ENCODE assay signal across 10 mouse cellular contexts in the genomic region with DNA sequence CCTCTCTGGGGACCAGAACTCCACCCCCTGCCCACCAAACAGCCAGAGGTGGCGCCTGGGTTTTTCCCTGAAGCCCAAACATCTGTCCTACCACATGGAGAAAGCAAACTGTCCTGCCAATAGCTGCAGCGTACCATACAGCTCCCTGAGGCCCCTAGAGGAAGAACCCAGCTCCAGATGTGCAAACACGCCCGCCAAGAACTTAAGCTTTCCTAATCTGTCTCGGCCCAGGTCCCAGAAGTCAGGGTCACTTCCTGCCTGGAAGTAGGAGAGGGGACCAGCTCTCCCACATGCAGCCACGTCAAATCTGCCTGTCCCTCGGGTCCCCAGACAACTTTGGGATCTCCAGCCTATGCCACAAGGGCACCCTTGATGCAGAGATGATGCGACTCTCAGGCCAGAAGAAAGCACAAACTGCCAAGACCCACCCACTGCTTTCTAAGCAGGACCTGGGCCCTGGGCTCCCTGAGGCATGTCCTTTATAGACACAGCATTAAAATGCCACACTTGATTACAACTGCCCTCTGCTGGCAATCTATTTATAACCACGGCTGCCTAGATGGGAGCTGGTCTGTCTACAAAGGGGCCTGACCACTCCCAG. TPM values are rescaled to one million over a fixed set of nuclear protein-coding genes. Genes with fewer than 3 reads are reported as not detected.
DNase-seq lines count a peak whose midpoint lies in the region; ATAC-seq and TF ChIP-seq lines count a peak whose summit lies in the region.
"Had no signal": no experiment of that assay in that cellular context is flagged by ENCODE, and none has a peak within 500 bp of the region (broad histone marks: within the 10 kb centered on the region; RNA-seq: fewer than 3 reads in every experiment).

No protein-coding gene starts in this region.

- peaks cover 4% of the 10 kb centered on the region; the same call in 1 of the 2 replicates for H3K36me3 ChIP-seq in forebrain, postnatal 0 days (ENCODE audit: insufficient read depth)
- peaks cover 9% of the 10 kb centered on the region for H3K36me3 ChIP-seq in forebrain, embryonic 10.5 days (replicated peaks)
- H3K36me3 ChIP-seq in embryonic facial prominence, embryonic 13.5 days: no peaks in the 10 kb centered on the region
- H3K36me3 ChIP-seq in limb, embryonic 13.5 days: no peaks in the 10 kb centered on the region

- H3K4me1 ChIP-seq in forebrain, postnatal 0 days (ENCODE audit: insufficient read depth): no peaks in the 10 kb centered on the region
- peaks cover 52% of the 10 kb centered on the region for H3K4me1 ChIP-seq in forebrain, embryonic 10.5 days
- peaks cover 53% of the 10 kb centered on the region for H3K4me1 ChIP-seq in embryonic facial prominence, embryonic 13.5 days
- H3K4me1 ChIP-seq in limb, embryonic 13.5 days: peaks cover 39% of the 10 kb centered on the region

- no peaks in the 10 kb centered on the region for H3K9me3 ChIP-seq in forebrain, postnatal 0 days (ENCODE audit: low read length)
- no peaks in the 10 kb centered on the region for H3K9me3 ChIP-seq in forebrain, embryonic 10.5 days
- H3K9me3 ChIP-seq in embryonic facial prominence, embryonic 13.5 days: no peaks in the 10 kb centered on the region
- H3K9me3 ChIP-seq in limb, embryonic 13.5 days: no peaks in the 10 kb centered on the region

- peak; percentile 44; the same call in 1 of the 2 replicates for TF ChIP-seq CTCF in forebrain, postnatal 0 days (IDR thresholded peaks at IDR 0.05; ENCODE audit: low read depth)

- ATAC-seq in forebrain, postnatal 0 days: 0 out of 2 replicates have a peak, but pooled peaks have one; percentile 14
- ATAC-seq in embryonic facial prominence, embryonic 13.5 days (ENCODE audit: insufficient number of reproducible peaks, insufficient read depth, low FRiP score, low TSS enrichment, low read depth): no peak
- no peak for ATAC-seq in limb, embryonic 13.5 days (ENCODE audit: low FRiP score, low read depth)

- no peak overlapping the region for H3K4me3 ChIP-seq in forebrain, postnatal 0 days (ENCODE audit: low read depth, low read length)
- H3K4me3 ChIP-seq in forebrain, embryonic 10.5 days: no peak overlapping the region
- H3K4me3 ChIP-seq in embryonic facial prominence, embryonic 13.5 days: no peak overlapping the region
- H3K4me3 ChIP-seq in limb, embryonic 13.5 days: no peak overlapping the region

- no peak overlapping the region for H3K4me2 ChIP-seq in forebrain, postnatal 0 days (ENCODE audit: low read depth)
- peak overlapping the region; percentile 20; the same call in 1 of the 2 replicates for H3K4me2 ChIP-seq in embryonic facial prominence, embryonic 13.5 days
- H3K4me2 ChIP-seq in limb, embryonic 13.5 days (replicated peaks): peak overlapping the region; percentile 1

- intact Hi-C loops in heart, postnatal 36 days (cut with DNase I): loop anchor here (2.0 kb wide), 1 partner anchor 58 kb away; no protein-coding TSS in a partner anchor

- WGBS in forebrain, postnatal 0 days: 43% methylated on average over 9 of the region's 9 CpGs
- 38% methylated on average over 9 of the region's 9 CpGs for WGBS in forebrain, embryonic 10.5 days
- 13% methylated on average over 9 of the region's 9 CpGs for WGBS in embryonic facial prominence, embryonic 13.5 days
- 10% methylated on average over 9 of the region's 9 CpGs for WGBS in limb, embryonic 13.5 days

- H3K9ac ChIP-seq in forebrain, postnatal 0 days: no peak overlapping the region
- H3K9ac ChIP-seq in embryonic facial prominence, embryonic 13.5 days: 0 out of 2 replicates have a peak overlapping the region, but pooled peaks have one; percentile 37
- H3K9ac ChIP-seq in limb, embryonic 13.5 days: 0 out of 2 replicates have a peak overlapping the region, but pooled peaks have one; percentile 1

- DNase-seq in forebrain, postnatal 0 days: no peak
- DNase-seq in forebrain, embryonic 10.5 days (ENCODE audit: extremely low spot score, low spot score): no peak
- peak; percentile 68 to 81 for DNase-seq in heart, postnatal 36 days
- peak; percentile 37 for DNase-seq in naive thymus-derived CD4-positive, alpha-beta T cell, adult 2 months (ENCODE audit: low read depth)
- no peak for DNase-seq in T-cell, adult 2 months (ENCODE audit: low spot score)
- DNase-seq in thymus, postnatal 10 days (ENCODE audit: low spot score in 2 of 2): no peak

- peaks cover 5% of the 10 kb centered on the region; the same call in 1 of the 2 replicates for H3K27me3 ChIP-seq in forebrain, postnatal 0 days (ENCODE audit: insufficient read depth, low read length)
- H3K27me3 ChIP-seq in forebrain, embryonic 10.5 days (ENCODE audit: poor library complexity, severe bottlenecking): peaks cover 64% of the 10 kb centered on the region
- peaks cover 23% of the 10 kb centered on the region for H3K27me3 ChIP-seq in embryonic facial prominence, embryonic 13.5 days
- H3K27me3 ChIP-seq in limb, embryonic 13.5 days: peaks cover 28% of the 10 kb centered on the region

- no peak overlapping the region for H3K27ac ChIP-seq in forebrain, postnatal 0 days (ENCODE audit: low read depth, low read length)
- H3K27ac ChIP-seq in forebrain, embryonic 10.5 days: no peak overlapping the region
- peak overlapping the region; percentile 83 for H3K27ac ChIP-seq in embryonic facial prominence, embryonic 13.5 days
- peak overlapping the region; percentile 80; the same call in 1 of the 2 replicates for H3K27ac ChIP-seq in limb, embryonic 13.5 days

RNA-seq across cellular contexts. Expression of gene Gpr153, which starts 1.5 kb away (rescaled TPM):
- 53.3 and 71.4 TPM in 2 replicates for total RNA-seq in forebrain, postnatal 0 days (2014; rRNA removed)
- 8.2 and 11.4 TPM in 2 replicates for polyA plus RNA-seq in forebrain, postnatal 0 days (2015; fragmentation: Nextera tagmentation; extraction: Ambion mirVana)
- polyA plus RNA-seq in forebrain, embryonic 10.5 days (2016; fragmentation: Nextera tagmentation; extraction: Ambion mirVana): 2.5 and 3.0 TPM in 2 replicates
- 11.1 TPM in 2 replicates for polyA plus RNA-seq in embryonic facial prominence, embryonic 13.5 days (2015; fragmentation: Nextera tagmentation; extraction: Ambion mirVana)
- 10 to 100 TPM; 10.7 to 14.0 TPM for total RNA-seq in heart, postnatal 36 days (2021)
- 9.8 and 10.6 TPM in 2 replicates for polyA plus RNA-seq in limb, embryonic 13.5 days (2015; fragmentation: Nextera tagmentation; extraction: Ambion mirVana)
- total RNA-seq: MEL had no signal

RNA-seq across cellular contexts. Expression of gene Hes3, which starts 18.9 kb away (rescaled TPM):
- total RNA-seq in forebrain, postnatal 0 days (2014; rRNA removed): 0.57 TPM in 1 of 2 replicates, not detected in the other
- polyA plus RNA-seq in forebrain, postnatal 0 days (2015; fragmentation: Nextera tagmentation; extraction: Ambion mirVana): 0.13 TPM in 1 of 2 replicates, not detected in the other
- polyA plus RNA-seq in forebrain, embryonic 10.5 days (2016; fragmentation: Nextera tagmentation; extraction: Ambion mirVana): 0.38 and 0.92 TPM in 2 replicates
- not detected in 2 replicates for polyA plus RNA-seq in embryonic facial prominence, embryonic 13.5 days (2015; fragmentation: Nextera tagmentation; extraction: Ambion mirVana)
- not detected for total RNA-seq in heart, postnatal 36 days (2021)
- polyA plus RNA-seq in limb, embryonic 13.5 days (2015; fragmentation: Nextera tagmentation; extraction: Ambion mirVana): not detected in 2 replicates
- total RNA-seq: layer of hippocampus, postnatal 10 days; MEL had no signal

RNA-seq across cellular contexts. Expression of gene Icmt, which starts 24.5 kb away (rescaled TPM):
- 24.4 and 28.5 TPM in 2 replicates for total RNA-seq in forebrain, postnatal 0 days (2014; rRNA removed)
- polyA plus RNA-seq in forebrain, postnatal 0 days (2015; fragmentation: Nextera tagmentation; extraction: Ambion mirVana): 9.8 and 12.7 TPM in 2 replicates
- polyA plus RNA-seq in forebrain, embryonic 10.5 days (2016; fragmentation: Nextera tagmentation; extraction: Ambion mirVana): 23.3 and 26.1 TPM in 2 replicates
- polyA plus RNA-seq in embryonic facial prominence, embryonic 13.5 days (2015; fragmentation: Nextera tagmentation; extraction: Ambion mirVana): 23.5 and 26.6 TPM in 2 replicates
- total RNA-seq in heart, postnatal 36 days (2021): 10 to 100 TPM; 25.4 to 25.8 TPM
- polyA plus RNA-seq in limb, embryonic 13.5 days (2015; fragmentation: Nextera tagmentation; extraction: Ambion mirVana): 21.8 and 27.0 TPM in 2 replicates

RNA-seq across cellular contexts. Expression of gene Rnf207, which starts 46.2 kb away (rescaled TPM):
- 2.6 and 4.4 TPM in 2 replicates for total RNA-seq in forebrain, postnatal 0 days (2014; rRNA removed)
- polyA plus RNA-seq in forebrain, postnatal 0 days (2015; fragmentation: Nextera tagmentation; extraction: Ambion mirVana): 2.7 and 4.2 TPM in 2 replicates
- 0.92 and 1.3 TPM in 2 replicates for polyA plus RNA-seq in forebrain, embryonic 10.5 days (2016; fragmentation: Nextera tagmentation; extraction: Ambion mirVana)
- 0.72 and 1.3 TPM in 2 replicates for polyA plus RNA-seq in embryonic facial prominence, embryonic 13.5 days (2015; fragmentation: Nextera tagmentation; extraction: Ambion mirVana)
- total RNA-seq in heart, postnatal 36 days (2021): 10 to 100 TPM; 50.2 to 68.0 TPM
- 0.32 and 0.34 TPM in 2 replicates for polyA plus RNA-seq in limb, embryonic 13.5 days (2015; fragmentation: Nextera tagmentation; extraction: Ambion mirVana)
- total RNA-seq: MEL had no signal

RNA-seq across cellular contexts. Expression of gene Rpl22, which starts 53.0 kb away (rescaled TPM):
- 313 and 387 TPM in 2 replicates for total RNA-seq in forebrain, postnatal 0 days (2014; rRNA removed)
- 176 and 212 TPM in 2 replicates for polyA plus RNA-seq in forebrain, postnatal 0 days (2015; fragmentation: Nextera tagmentation; extraction: Ambion mirVana)
- polyA plus RNA-seq in forebrain, embryonic 10.5 days (2016; fragmentation: Nextera tagmentation; extraction: Ambion mirVana): 363 and 368 TPM in 2 replicates
- polyA plus RNA-seq in embryonic facial prominence, embryonic 13.5 days (2015; fragmentation: Nextera tagmentation; extraction: Ambion mirVana): 447 and 449 TPM in 2 replicates
- total RNA-seq in heart, postnatal 36 days (2021): 100 to 1,000 TPM; 276 to 293 TPM
- 371 and 395 TPM in 2 replicates for polyA plus RNA-seq in limb, embryonic 13.5 days (2015; fragmentation: Nextera tagmentation; extraction: Ambion mirVana)

Comparison
In these comparisons a context has a peak if more than half of its experiments do, and no peak if none do; other contexts are left out.
1. DNase-seq: peak in heart, postnatal 36 days (2 of 2) and naive thymus-derived CD4-positive, alpha-beta T cell, adult 2 months (single experiment); none in forebrain, postnatal 0 days (single experiment), forebrain, embryonic 10.5 days (single experiment), T-cell, adult 2 months (single experiment) and thymus, postnatal 10 days (0 of 2).
2. H3K27ac ChIP-seq: peak in embryonic facial prominence, embryonic 13.5 days (single experiment) and limb, embryonic 13.5 days (single experiment); none in forebrain, postnatal 0 days (single experiment) and forebrain, embryonic 10.5 days (single experiment).